Mouse (Mus musculus) induced T-regulatory cell, adult 2 months (primary cell): Measurements from ENCODE around the gene Itgb2.

ENCODE experiments used
- DNase-seq: peaks from one replicate; pipeline ENCODE4 v3.0.0-alpha.2; 2012; ENCODE audit warnings: low read depth

Itgb2 gene

GRCm38 (mm10) chr10:77516379-77516951, 13.6 kb upstream of the Itgb2 start:
- peak; percentile 56 for DNase-seq

- DNase-seq: peak; percentile 87
These were observed 12.9 kb upstream of the Itgb2 start for GRCm38 (mm10) chr10:77517066-77517620.

- no peak for DNase-seq
These were observed 12.3 kb upstream of the Itgb2 start for GRCm38 (mm10) chr10:77517801-77518200.

GRCm38 (mm10) chr10:77519191-77519590, 10.9 kb upstream of the Itgb2 start:
- peak; percentile 71 for DNase-seq

- DNase-seq: peak; percentile 86
These were observed 9.6 kb upstream of the Itgb2 start for GRCm38 (mm10) chr10:77520497-77520896.

- peak; percentile 89 for DNase-seq
These were observed 7.9 kb upstream of the Itgb2 start for GRCm38 (mm10) chr10:77522021-77522731.

- no peak for DNase-seq
These were observed 7.3 kb upstream of the Itgb2 start for GRCm38 (mm10) chr10:77522746-77523145.

GRCm38 (mm10) chr10:77523321-77523720, 6.7 kb upstream of the Itgb2 start:
- DNase-seq: peak; percentile 52

- peak; percentile 32 for DNase-seq
These were observed 3.6 kb upstream of the Itgb2 start for GRCm38 (mm10) chr10:77526488-77526887.

GRCm38 (mm10) chr10:77528634-77529033, 1.4 kb upstream of the Itgb2 start:
- DNase-seq: peak; percentile 83

GRCm38 (mm10) chr10:77531026-77532019, 1.3 kb downstream of the Itgb2 start:
- peak; percentile 57 for DNase-seq

GRCm38 (mm10) chr10:77532020-77532413, 2.0 kb downstream of the Itgb2 start:
- DNase-seq: no peak

- peak; percentile 83 for DNase-seq
These were observed 6.7 kb downstream of the Itgb2 start for GRCm38 (mm10) chr10:77536727-77537126.

- peak; percentile 85 for DNase-seq
These were observed 7.5 kb downstream of the Itgb2 start for GRCm38 (mm10) chr10:77537215-77538209.

- DNase-seq: peak; percentile 52
These were observed 9.4 kb downstream of the Itgb2 start for GRCm38 (mm10) chr10:77539320-77539945.

GRCm38 (mm10) chr10:77540576-77541102, 10.6 kb downstream of the Itgb2 start:
- DNase-seq: peak; percentile 39

- DNase-seq: no peak
These were observed 12.0 kb downstream of the Itgb2 start for GRCm38 (mm10) chr10:77541864-77542666.

GRCm38 (mm10) chr10:77543226-77543625, 13.2 kb downstream of the Itgb2 start:
- peak; percentile 89 for DNase-seq

GRCm38 (mm10) chr10:77544916-77545315, 14.9 kb downstream of the Itgb2 start:
- DNase-seq: no peak
